Mouse (Mus musculus) lung, postnatal 0 days (tissue): ENCODE measurements around the gene Gucy2c. TPM values are rescaled to one million over a fixed set of nuclear protein-coding genes. Genes with fewer than 3 reads are reported as not detected.

ENCODE experiments used
- ATAC-seq: fragments of 200-750 bp; cut with Nextera tagmentation; 2 replicates; pipeline ENCODE4 v1.8.0; 2017; ENCODE audit warnings: moderate library complexity
- DNase-seq: peaks from one replicate; pipeline ENCODE4 v3.0.0-alpha.2; 2016; ENCODE audit warnings: low spot score
- H3K27ac ChIP-seq: fragments of 300-500 bp; sonication (generic); 2 replicates; pipeline ENCODE4 v1.5.1; 2014; ENCODE audit warnings: antibody characterized with exemption, mild to moderate bottlenecking, low read length, mixed read lengths
- H3K27me3 ChIP-seq: fragments of 300-500 bp; sonication (generic); replicated peaks from 2 replicates; pipeline ENCODE4 v1.6.1; 2014; ENCODE audit warnings: low read length, mixed read lengths; ENCODE audit not compliant: insufficient read depth
- H3K36me3 ChIP-seq: fragments of 300-500 bp; sonication (generic); 2 replicates; pipeline ENCODE4 v1.6.1; 2014; ENCODE audit warnings: low read length, mixed read lengths; ENCODE audit not compliant: insufficient read depth
- H3K4me1 ChIP-seq: fragments of 300-500 bp; sonication (generic); 2 replicates; pipeline ENCODE4 v1.6.1; 2014; ENCODE audit warnings: antibody characterized with exemption, low read depth, low read length, mixed read lengths; ENCODE audit not compliant: insufficient read depth
- H3K4me2 ChIP-seq: fragments of 300-500 bp; sonication (generic); replicated peaks from 2 replicates; pipeline ENCODE4 v1.6.1; 2014; ENCODE audit warnings: low read depth, mild to moderate bottlenecking, low read length, moderate library complexity, mixed read lengths
- H3K4me3 ChIP-seq: fragments of 300-500 bp; sonication (generic); 2 replicates; pipeline ENCODE4 v1.5.1; 2014; ENCODE audit warnings: low read depth, low read length
- H3K9ac ChIP-seq: fragments of 300-500 bp; sonication (generic); replicated peaks from 2 replicates; pipeline ENCODE4 v1.6.1; 2014; ENCODE audit warnings: low read depth, mild to moderate bottlenecking
- H3K9me3 ChIP-seq: fragments of 300-500 bp; sonication (generic); 2 replicates; pipeline ENCODE4 v1.6.1; 2016; ENCODE audit warnings: low read length, mixed read lengths
- CTCF ChIP-seq: IDR thresholded peaks from 2 replicates; pipeline ENCODE4 v1.5.1; 2016; ENCODE audit warnings: antibody characterized with exemption, mild to moderate bottlenecking
- EP300 ChIP-seq: IDR thresholded peaks from 2 replicates; pipeline ENCODE4 v1.6.1; 2016; ENCODE audit warnings: antibody characterized with exemption, mild to moderate bottlenecking, control low read depth
- whole genome bisulfite sequencing: fragments of 180-500 bp; shearing (Covaris S2); extraction: QIAGEN DNeasy Blood & Tissue Kit; methylation state at CpG from one replicate; pipeline ENCODE4 v1.1.7; 2014; 5-methylcytosine and 5-hydroxymethylcytosine counted together
- polyA plus RNA-seq: library from polyadenylated mRNA; unstranded; fragments of >200 nt; fragmentation: Nextera tagmentation; extraction: Ambion mirVana; gene quantifications from 2 replicates; pipeline ENCODE4 v1.2.1, GENCODE M21; 2015

Gucy2c gene
- polyA plus RNA-seq, 1 experiment from 2014 or later, result 0.11 TPM

GRCm38 (mm10) chr6:136701878-136702277 is 79.7 kb downstream of the Gucy2c start:
- H3K27me3 ChIP-seq, result no peaks in the 10 kb centered on the region
- DNase-seq (no peak), ATAC-seq (no peak)
- 77% methylated on average over 3 of the region's 3 CpGs for WGBS
- H3K4me2 ChIP-seq, result no peak overlapping the region
- no peaks in the 10 kb centered on the region for H3K9me3 ChIP-seq
- H3K36me3 ChIP-seq, result no peaks in the 10 kb centered on the region
- H3K4me1 ChIP-seq, result no peaks in the 10 kb centered on the region
- no peak for TF ChIP-seq CTCF
- TF ChIP-seq EP300, result no peak
- H3K27ac ChIP-seq, result no peak overlapping the region
- H3K4me3 ChIP-seq, result no peak overlapping the region
- no peak overlapping the region for H3K9ac ChIP-seq

DNA sequence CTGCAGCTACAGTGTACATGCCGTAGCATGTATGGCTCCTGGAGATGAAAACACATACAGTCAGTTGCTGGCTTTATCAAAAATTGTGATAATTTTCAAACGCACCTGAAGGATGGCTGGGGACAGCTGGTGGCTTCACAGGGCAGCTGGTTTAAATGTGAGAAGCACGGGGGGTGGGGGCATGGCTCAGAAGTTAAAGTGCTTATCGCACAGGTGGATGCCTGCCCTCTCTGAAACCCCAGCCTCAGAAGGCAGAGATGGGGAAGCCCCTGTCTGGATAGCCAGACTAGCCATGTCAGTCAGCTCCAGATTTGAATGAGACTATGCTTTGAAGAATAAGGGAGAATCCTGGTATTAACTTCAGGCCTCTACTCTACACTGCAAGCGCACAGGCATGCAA is 80.4 kb downstream of the Gucy2c start:
- no peak for ATAC-seq
- H3K36me3 ChIP-seq, result no peaks in the 10 kb centered on the region
- WGBS, result 83% methylated on average over 5 of the region's 5 CpGs

GRCm38 (mm10) chr6:136691314-136691713 is 90.3 kb downstream of the Gucy2c start:
- no peak for TF ChIP-seq EP300
- peak; percentile 33 for TF ChIP-seq CTCF
- Histone ChIP-seq H3K27me3 (no peaks in the 10 kb centered on the region), H3K36me3 (no peaks in the 10 kb centered on the region), H3K27ac (no peak overlapping the region), H3K4me1 (no peaks in the 10 kb centered on the region), H3K9me3 (no peaks in the 10 kb centered on the region), H3K9ac (no peak overlapping the region), H3K4me2 (no peak overlapping the region), H3K4me3 (no peak overlapping the region)
- ATAC-seq (no peak), DNase-seq (no peak)
- WGBS, result 86% methylated on average over 6 of the region's 6 CpGs

More for the DNA sequence above, 80.4 kb downstream of the Gucy2c start:
- Histone ChIP-seq H3K9ac (no peak overlapping the region), H3K4me3 (no peak overlapping the region), H3K4me2 (no peak overlapping the region), H3K4me1 (no peaks in the 10 kb centered on the region), H3K9me3 (no peaks in the 10 kb centered on the region), H3K27me3 (no peaks in the 10 kb centered on the region), H3K27ac (no peak overlapping the region)
- DNase-seq, result no peak
- no peak for TF ChIP-seq CTCF
- no peak for TF ChIP-seq EP300

GRCm38 (mm10) chr6:136690527-136690926 is 91.0 kb downstream of the Gucy2c start:
- TF ChIP-seq CTCF (no peak), EP300 (no peak)
- Histone ChIP-seq H3K36me3 (no peaks in the 10 kb centered on the region), H3K9ac (no peak overlapping the region), H3K27ac (no peak overlapping the region), H3K4me3 (no peak overlapping the region), H3K9me3 (no peaks in the 10 kb centered on the region), H3K4me2 (no peak overlapping the region), H3K27me3 (no peaks in the 10 kb centered on the region), H3K4me1 (no peaks in the 10 kb centered on the region)
- ATAC-seq (no peak), DNase-seq (no peak)
- 62% methylated on average over 5 of the region's 5 CpGs for WGBS

DNA sequence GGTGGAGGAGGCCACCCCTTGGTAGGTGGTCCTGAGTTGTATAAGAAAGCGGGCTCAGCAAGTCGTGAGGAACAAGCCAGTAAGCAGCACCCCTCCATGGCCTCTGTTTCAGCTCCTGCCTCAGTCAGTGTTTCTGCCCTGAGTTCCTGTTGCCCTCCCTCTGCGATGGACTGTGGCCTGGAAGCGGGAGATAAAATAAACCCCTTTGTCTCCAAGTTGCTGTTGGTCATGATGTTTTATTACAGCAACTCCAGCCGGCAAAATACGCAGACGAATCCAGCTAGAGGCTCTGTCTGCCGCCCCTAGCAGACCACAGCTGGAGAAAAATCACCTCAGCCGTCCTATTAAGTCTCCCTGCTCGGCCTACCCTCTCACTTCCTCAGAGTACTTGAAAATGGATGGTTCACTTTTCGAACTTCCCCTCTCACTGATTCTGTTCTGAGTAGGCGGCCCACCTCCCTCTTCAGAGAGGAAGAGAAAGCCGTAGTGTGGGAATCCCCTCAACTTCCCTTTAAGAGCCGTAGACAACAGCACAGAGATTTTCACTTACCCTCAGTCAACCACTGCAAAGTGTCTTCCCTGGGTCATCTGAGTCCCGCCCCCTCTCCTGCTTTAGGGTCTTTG is 91.7 kb downstream of the Gucy2c start:
- Histone ChIP-seq H3K36me3 (no peaks in the 10 kb centered on the region), H3K4me1 (no peaks in the 10 kb centered on the region), H3K4me3 (no peak overlapping the region), H3K9ac (no peak overlapping the region), H3K27ac (no peak overlapping the region), H3K4me2 (no peak overlapping the region), H3K9me3 (no peaks in the 10 kb centered on the region), H3K27me3 (no peaks in the 10 kb centered on the region)
- 47% methylated on average over 15 of the region's 15 CpGs for WGBS
- no peak for ATAC-seq
- peak; percentile 34 for DNase-seq
- TF ChIP-seq EP300 (no peak), CTCF (no peak)

GRCm38 (mm10) chr6:136685433-136685832 is 96.1 kb downstream of the Gucy2c start:
- 68% methylated on average over 5 of the region's 5 CpGs for WGBS
- H3K4me2 ChIP-seq, result no peak overlapping the region

More at GRCm38 (mm10) chr6:136685433-136685832, 96.1 kb downstream of the Gucy2c start:
- Histone ChIP-seq H3K27me3 (no peaks in the 10 kb centered on the region), H3K4me1 (no peaks in the 10 kb centered on the region), H3K4me3 (no peak overlapping the region), H3K9me3 (no peaks in the 10 kb centered on the region), H3K27ac (no peak overlapping the region), H3K36me3 (no peaks in the 10 kb centered on the region), H3K9ac (no peak overlapping the region)
- no peak for TF ChIP-seq EP300
- no peak for TF ChIP-seq CTCF
- ATAC-seq (no peak), DNase-seq (no peak)
